Mouse (Mus musculus) heart, adult 9 months (tissue): ENCODE data around the gene Gnpnat1.

ENCODE experiments used
- DNase-seq, 2 experiments: peaks; one replicate each; pipeline ENCODE4 v3.0.0; 2022; ENCODE audit warnings: low spot score in 2 of 2

Gnpnat1 gene

DNA sequence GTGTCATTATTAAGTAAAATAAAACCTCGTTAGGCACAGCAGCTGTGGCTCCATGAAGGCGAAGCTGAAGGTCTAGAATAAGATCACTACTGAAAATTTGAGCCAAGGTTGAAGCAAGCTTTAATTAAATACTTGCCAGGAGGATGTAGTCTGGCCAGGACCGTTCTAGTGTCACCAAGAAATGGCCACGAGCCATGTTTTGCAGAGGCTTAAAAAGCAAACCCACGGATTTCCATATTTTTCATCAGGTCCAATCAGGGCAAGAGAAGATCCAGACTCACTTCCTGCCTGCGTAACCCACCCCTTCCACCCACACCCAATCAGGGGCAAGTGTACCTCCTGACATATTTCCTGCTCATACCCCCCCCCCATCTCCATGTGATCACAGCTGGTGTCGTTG lies 1.1 kb downstream of the Gnpnat1 start:
- DNase-seq = no peak

DNA sequence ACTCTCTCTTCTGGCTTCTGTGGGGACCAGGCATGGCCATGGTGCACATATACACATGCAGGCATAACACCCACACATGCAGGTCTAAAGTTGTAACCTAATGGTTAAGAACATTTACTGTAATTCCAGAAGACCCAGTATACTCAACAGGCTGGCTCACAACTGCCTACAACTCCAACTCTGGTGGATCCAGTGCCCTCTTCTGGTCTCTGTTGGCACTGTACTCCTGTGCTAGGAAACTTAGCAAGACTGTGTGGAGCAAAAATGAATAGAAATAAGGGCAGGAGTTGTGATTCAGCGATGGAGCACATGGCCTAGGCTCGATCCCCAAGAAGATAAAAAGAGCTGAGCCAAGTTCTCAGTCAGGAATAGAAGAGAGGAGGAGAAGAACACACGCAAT lies 4.9 kb downstream of the Gnpnat1 start:
- DNase-seq = no peak

DNA sequence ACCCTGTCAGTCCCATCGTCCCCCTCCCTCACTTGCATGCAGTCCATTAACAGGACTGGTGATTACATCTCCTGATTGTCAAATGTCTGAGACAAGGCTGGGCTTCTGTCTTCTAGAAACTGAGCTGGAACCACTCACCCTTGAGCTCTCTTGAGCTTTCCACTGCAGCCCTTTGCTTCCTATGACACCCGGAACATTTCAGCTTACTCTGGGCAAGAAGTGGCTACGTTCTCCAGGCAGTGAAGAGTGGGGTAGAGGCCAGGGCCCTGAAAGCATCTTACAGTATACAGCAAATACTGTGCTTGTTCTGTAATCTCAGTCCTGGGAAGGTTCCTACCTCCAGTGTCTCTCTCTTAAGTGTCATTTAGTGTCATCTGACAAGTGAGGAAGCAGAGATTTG lies 15.5 kb downstream of the Gnpnat1 start:
- no peak for DNase-seq

GRCm38 (mm10) chr14:45388345-45389181 lies 16.1 kb downstream of the Gnpnat1 start:
- peak; percentile 89 to 90 for DNase-seq

DNA sequence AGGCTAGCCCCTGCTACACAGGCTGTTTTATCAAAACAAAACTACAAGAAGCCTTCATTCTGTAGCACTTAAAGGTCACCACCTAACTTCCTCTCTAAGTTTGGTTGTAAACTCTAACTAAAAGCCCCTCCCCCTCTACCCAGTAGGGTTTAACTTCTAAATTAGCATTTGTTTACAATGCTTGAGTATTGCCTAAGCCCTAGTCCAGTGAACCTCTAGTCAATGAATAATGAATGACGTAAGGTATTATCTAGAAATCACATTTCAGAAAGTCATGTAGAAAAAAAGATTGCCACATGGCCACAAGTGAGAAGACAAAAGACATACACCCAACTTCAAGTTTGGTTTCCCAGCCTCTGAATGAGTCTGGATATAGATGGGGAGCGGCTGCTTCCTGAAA lies 17.2 kb downstream of the Gnpnat1 start:
- no peak for DNase-seq

DNA sequence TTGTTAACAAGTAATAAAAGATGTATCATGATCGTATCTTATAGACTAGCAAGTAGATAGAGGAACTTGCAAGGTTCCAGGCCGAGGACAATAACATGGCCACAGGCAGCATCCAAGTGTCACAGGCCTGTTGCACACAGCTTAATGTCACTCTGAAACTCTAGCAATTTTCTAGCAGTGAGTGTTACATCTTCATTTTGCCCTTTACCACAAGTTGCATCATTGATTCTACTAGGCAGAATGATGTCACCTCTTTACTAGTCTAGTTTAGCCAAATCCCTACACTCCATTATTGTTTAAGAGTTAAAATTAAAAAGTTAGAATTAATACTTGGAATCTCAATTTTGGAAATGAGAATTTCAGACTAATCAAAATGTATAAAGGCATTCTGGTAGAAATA lies 19.1 kb downstream of the Gnpnat1 start:
- no peak for DNase-seq

GRCm38 (mm10) chr14:45382912-45383311 lies 21.8 kb downstream of the Gnpnat1 start:
- DNase-seq = no peak

DNA sequence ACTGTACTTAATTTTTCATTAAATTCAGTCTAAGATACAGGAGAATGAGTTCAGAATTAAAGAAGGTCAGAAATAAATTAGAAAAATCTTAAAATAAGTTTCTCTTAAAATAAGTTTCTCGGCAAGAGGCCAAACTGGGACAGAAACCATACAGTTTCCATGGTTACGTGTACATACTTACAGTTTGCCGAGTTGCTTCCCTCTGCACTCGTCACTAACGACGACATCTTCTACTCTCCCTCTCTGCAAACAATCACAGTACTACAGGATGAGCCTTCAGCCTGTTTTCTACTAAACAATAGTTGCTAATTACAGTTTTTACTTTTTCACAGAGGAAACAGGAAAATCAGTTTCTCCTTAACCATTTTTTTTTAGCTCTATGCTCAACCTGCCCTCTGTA lies 24.0 kb downstream of the Gnpnat1 start:
- no peak for DNase-seq

DNA sequence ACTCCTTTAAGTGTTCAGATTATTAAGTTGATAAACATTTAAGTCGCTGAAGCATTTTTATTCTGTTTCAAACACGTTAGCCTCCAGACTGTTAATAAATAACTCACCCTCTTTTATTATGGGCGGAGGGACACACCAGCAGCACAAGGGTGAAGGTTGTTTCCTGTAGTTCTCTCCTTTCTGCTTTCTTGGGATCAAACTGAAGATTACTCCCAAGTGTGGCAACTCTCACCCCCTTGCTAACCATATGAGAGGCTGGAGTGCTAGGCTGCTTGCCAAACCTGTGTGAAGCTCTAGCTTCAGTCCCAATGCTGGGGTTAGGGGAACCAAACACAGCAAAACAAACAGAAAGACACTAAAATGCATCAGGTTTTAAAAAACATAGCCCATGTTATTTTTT lies 25.9 kb downstream of the Gnpnat1 start:
- no peak for DNase-seq

DNA sequence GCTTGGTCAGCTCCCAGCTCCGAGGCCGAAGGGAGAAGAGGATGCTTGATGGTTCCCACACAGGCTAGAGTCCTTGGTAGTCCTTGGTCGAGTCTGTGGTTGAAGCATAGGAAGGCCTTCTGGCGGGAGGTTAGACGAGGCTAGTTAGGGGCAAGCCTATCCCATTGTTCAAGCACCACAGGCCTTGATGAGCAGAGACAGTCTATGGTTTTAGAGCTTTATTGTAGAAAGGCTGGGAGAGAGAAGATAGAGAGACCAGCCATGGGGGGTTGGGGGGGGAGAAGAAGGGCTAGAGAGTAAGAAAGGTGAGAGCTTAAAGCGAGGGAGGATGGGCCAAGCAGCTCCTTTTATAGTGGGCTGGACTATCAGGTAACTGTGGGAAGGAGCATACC lies 39.5 kb downstream of the Gnpnat1 start:
- no peak for DNase-seq

DNA sequence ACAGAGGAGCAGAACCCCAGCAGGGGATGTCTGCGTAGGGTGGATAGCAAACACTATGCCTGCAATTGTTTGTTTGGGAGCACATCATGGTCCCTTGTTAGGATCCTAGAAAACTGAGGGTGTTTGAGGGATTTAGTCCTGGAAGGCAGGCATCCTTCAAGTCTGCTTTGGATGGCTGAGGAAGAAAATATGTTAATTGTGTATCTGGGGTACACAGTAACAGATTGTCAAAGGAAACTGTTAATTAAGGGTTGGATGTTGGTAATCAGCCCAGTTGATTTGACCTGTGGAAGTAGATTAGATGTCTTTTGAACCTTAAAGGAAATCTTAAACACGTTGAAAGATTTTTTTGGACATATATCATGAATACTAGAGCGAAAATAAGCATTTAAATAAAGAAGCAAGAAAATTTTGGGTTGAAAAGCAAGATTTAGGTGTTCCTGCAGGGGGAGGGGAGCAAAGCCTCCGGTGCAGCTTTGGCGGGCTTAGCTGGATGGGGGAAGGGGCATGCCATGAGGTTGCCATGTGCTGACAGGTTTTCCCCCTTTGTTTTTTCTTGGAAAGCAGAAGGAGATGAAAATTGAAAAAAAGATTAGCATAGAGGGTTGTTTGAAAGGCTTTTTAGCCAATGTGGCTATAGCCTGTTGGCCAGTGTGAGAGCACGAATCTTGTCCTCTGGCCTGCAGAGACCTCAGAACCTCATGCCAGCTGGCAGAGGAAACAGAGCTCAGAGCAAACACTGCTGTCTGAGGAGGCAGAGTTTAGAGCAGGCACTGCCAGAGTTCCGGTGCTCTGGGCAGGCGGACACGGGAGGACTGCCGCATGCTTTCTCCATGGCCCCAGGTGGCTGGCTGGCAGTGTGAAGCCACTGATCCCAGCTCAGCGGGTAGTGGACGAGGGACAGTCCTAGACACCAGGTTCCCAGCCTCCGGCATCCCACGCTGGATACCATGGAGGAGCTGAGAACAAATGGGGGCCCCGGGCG lies 40.2 kb downstream of the Gnpnat1 start:
- DNase-seq = peak; percentile 57 to 66

DNA sequence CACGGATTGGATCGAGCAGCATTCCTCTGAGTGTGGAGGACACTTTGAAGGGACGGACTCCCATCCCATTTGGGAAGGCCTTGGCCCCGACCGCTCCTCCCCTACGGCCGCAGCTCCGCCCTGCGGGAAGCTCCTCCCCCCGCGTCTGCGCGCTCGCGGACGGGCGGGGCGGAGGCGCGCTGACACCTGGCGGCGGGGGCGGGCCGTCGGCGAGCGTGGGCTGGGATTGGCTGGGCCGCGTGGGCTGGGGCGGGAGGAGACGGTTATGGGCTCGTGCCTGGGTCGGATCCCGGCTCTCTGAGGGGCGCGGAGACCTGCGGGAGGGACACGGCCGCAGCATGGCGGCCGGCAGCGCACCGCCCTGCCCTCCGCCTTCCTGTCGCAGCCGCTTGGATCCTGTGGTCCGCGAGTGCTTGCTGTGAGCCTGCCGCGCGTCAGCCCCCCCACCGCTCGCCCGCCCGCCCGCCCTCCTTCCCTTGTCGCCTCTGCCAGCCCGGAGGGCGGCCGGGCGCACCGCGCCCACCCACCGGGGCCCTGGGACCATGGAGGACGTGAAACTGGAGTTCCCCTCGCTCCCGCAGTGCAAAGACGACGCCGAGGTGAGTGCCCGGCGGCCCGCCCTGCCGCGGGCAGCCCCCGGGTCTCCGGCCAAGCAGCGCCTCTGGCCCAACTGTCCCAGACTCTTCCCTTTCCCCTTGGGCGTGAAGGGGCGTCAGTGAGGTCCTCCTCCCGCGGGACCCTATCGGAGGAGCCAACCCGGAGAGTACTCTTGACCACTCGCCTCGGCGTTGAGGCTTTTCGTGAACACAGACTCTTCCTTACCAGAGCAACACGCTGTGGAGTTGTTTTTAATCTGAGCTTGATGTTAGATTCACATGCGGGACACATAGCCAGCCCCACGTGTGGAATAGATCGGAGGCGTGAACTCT lies 53.5 kb downstream of the Gnpnat1 start, which contains the start of gene Styx:
Styx (plus strand) TSS at position 163 of the 929 bp plus-strand sequence.
- peak; percentile 95 to 97 for DNase-seq

DNA sequence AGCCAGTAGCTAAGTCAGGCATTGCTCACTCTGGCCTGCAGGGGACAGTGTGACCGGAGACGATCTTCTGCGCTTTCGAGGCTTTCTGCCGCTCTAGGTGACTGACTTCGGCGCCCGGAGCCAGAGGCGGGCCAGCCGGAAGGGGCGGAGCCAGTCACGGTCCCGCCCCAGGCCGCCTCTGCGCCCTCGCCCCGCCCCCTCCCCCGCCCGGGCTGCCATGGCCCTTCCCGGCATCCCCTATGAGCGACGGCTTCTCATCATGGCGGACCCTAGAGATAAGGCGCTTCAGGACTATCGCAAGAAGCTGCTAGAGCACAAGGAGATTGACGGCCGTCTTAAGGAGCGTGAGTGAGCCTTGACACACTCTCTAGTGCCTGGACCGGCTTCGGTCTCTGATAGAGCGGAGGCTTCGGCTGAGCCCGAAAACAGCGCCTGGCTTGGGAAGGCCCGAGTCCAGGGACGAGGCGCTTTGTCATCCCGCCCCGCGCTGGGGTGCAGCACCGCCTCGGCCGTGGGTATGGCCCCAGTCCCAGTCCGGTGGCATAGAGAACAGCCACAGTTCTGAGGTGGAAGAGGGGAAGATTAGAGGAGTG lies 75.0 kb downstream of the Gnpnat1 start, which contains the start of gene Psmc6:
Psmc6 (plus strand) TSS at position 200 of the 593 bp plus-strand sequence.
- DNase-seq = peak; percentile 85 to 92

- no peak for DNase-seq
Measured at GRCm38 (mm10) chr14:45329018-45329588, 75.6 kb downstream of the Gnpnat1 start.

DNA sequence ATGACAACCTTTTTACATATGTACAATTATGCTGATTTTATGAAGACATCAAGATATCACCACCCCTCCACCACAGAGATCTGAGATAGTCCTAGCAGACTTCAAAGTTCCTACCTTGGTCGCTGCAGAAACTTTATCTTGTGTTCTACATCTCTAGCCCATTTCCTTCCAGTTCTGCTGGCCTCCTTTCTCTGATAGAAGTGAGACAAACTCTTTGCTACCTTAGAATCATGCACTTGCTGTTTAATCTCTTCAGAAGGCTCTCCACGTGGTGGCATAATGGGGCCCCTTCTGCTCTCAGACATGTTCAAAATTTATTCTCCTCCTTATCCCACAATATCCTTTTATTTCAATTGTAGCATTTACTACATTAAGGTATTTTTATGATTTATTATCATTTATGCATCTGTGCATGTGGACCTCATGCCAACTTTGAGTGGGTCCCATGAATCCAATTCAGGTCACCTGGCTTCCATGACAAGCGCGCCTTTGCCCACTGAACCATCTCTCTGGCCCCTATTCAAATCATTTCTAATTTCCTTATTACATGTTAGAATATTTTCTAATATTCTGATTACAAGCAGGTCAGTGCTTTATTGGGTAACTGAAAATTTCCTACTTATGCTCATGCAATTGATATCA lies 76.5 kb downstream of the Gnpnat1 start:
- DNase-seq = no peak
